Mouse (Mus musculus): ENCODE measurements around the gene Fance.
A peak's percentile ranks its signal among the peaks of the same experiment; 100 is the strongest.
"Not testable (repeated sequence)": the region's sequence is repeated elsewhere in the genome, so short reads cannot be mapped to it uniquely, and the experiment has no call there.

The Fance gene

DNA sequence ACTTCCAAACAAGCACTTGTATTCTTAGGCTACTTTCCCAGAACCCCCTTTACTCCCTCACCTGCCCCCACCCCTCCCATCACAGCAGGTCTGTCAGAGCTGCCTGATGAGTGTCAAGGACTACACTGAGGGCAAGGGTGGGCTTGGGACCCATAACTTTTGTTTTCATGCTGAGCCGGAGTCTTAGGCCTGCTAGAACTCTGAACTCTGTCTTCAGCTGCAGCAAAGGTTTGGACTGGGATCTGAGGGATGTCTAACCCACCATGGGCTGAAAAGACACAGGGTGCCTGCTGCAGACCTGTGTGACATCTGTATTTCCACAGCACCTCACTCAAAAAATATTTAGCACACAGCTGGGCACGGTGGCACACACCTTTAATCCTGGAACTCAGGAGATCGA is 13.6 kb downstream of the Fance start:
- no peak for DNase-seq (ENCODE audit: low spot score)

DNA sequence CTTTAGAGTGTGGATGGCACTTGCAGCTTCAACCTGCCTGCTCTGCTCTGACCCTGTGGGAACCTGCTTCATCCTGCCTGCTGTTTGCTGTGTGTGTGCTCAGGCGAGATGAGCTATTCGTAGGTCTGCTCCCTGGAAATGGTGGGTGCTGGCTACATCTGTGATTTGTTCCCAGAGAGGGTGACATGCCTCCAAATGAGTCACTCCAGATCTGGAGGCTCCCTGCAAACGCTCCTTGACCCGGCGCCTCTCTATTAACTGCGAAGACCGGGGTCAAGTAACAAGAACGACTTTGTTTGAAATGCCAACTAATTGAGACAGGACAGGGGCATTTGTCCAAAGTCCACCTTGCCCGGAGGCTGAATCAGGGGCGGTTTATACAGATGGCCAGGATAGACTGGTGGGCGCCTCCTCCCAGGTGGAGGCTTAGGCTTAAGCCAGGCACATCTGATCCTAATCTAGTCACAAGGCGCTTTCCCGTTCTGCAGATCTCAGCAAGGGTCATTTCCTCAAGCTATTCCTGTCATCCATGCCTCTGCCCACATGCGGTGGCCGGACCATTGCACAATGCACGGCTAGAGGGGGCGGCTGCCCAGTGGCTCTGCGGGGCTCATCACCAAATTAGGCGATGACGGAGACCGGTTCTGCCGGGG is 14.5 kb downstream of the Fance start:
- DNase-seq (ENCODE audit: low spot score), result no peak

DNA sequence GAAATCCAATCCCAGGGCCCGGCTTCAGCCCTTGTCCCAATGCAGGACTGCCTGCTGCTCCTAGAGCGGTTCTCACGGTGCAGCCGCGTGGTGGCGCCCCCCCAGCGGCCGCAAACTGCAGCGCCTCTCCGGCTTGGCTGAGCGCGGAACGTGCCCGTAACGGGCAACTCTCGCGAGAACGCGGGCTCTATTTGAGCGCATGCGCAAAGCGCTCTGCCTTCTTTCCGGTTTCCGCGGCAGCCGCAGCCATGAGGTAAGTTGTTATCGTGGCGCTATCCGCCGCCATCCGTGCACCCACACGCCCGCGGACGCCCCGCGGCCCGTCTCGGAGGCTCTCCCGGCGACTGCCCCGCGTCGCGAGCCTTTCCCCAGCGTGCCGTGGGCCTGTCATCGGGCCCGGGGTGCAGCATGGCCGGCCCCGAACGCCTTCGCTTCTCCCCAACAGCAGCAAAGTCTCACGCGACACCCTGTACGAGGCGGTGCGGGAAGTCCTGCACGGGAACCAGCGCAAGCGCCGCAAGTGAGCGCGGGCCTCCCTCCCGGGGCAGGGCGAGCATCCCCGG is 15.1 kb downstream of the Fance start, which contains the start of gene Rpl10a:
TSS of gene Rpl10a (plus strand) at position 106 of the 563 bp plus-strand sequence.
- DNase-seq (ENCODE audit: low spot score), result peak; percentile 98

DNA sequence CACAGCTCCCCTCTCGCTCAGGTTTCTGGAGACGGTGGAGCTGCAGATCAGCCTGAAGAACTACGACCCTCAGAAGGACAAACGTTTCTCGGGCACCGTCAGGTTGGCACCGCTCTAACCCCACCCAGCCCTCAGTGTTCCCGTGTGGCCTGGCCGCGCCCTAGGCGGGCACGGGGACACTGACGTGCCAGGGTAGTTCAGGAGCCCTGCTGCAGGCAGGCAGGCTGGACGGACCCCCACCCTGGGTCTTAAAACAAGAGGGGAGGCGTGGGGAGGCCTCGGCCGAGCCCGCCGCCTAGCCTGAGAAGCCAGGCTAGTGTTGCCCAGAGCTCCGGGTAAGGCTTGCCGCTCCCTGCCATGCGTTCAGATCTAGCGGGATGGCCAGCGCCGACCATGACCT is 15.6 kb downstream of the Fance start:
- DNase-seq (ENCODE audit: low spot score), result no peak

DNA sequence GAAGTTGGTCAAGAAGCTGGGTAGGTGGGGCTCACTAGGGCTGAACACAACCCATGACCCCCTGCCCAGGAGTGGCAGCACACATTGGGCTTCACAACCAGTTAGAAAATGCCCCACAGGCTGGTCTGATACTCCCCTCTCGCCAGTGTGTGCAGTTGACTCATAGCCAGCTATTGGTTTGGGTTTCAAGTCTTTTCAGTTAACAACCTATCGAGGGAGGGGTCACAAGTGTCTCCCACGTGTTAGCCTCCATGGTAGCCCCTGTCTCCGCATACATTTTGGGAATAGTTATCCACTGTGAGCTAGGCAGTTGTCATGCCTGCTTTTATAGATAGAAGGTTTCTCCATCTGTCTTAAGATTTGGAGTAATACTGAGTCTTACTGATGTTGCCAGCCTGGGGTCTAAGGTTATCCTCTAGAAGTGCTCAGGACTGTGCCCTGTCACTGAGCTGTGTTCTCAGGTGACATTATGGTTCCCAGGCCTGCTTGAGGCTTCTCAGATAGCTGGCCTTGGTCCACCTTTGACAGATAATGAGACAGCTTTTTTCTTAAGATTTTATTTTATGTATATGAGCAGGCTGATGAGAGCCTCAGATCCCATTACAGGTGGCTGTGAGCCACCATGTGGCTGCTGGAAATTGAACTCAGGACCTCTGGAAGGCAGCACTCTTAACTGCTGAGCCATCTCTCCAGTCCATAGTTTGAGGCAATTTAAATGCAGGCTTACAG is 16.3 kb downstream of the Fance start:
- DNase-seq (ENCODE audit: low spot score), result no peak

DNA sequence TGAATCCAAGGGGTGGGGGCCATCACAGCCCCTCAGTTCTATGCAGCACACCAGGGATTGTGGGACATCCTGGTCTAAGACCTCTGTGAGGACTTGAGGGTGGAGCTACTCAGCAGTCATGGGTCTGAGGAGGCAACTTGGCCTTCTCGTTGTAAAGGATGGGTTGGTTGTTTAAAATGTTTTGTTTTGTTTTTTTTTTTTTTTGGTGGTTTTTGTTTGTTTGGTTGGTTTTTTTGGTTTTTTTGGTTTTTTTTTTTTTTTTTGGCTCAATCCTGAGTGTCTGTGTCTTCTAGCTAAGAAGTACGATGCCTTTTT is 16.9 kb downstream of the Fance start:
- DNase-seq (ENCODE audit: low spot score), result no peak

DNA sequence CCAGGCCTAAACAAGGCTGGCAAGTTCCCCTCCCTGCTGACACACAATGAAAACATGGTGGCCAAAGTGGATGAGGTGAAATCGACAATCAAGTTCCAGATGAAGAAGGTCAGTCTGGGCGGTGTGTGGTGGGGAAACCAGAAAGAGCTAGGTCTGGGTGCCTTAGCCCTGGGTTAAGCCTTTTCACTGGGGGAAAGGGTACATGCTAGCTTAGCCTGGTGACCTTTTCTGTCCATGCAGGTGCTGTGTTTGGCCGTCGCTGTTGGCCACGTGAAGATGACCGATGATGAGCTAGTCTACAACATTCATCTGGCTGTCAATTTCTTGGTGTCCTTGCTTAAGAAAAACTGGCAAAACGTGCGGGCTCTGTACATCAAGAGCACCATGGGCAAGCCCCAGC is 17.3 kb downstream of the Fance start:
- not testable (repeated sequence) for DNase-seq (ENCODE audit: low spot score)

DNA sequence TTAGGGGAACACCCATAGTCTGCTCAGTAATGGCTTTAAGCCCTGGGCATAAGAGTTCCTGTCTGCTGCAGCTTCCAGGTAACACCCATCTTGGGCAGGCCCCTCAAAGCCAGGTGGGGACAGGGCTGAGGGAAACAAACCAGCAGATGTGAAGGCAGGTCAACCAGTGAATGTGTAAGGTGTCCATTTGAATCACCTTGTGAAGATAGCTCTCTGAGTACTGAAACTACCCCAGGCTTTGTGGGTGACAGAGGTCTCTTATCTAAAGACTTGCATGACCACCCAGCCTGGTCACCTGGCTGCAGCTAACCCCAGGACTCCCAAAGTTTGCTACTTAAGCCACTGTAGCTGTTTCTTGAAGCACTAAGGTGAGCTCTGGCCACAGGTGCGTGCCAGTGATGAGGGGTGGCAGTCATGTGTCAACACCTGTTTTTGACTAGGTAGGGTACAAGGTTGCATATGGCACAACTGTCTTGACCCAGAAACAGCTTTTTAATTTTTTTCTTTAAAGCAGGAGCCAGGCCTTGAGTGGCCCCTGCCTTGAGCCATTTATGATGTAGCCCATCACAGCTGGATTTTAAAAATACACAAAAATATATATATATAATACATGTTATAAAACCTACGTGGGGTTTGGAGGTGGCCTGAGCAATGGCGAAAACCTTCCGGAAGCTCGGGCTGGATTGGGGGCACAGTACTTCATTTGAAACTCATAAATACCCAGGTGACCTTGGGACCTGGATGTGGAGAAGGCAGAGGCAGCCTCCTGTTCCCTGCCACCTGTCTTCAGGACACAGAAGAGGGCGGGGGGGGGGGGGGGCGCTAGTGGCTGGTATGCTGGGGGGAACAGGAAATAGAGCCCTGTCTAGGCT is 18.2 kb downstream of the Fance start:
- no peak for DNase-seq (ENCODE audit: low spot score)

DNA sequence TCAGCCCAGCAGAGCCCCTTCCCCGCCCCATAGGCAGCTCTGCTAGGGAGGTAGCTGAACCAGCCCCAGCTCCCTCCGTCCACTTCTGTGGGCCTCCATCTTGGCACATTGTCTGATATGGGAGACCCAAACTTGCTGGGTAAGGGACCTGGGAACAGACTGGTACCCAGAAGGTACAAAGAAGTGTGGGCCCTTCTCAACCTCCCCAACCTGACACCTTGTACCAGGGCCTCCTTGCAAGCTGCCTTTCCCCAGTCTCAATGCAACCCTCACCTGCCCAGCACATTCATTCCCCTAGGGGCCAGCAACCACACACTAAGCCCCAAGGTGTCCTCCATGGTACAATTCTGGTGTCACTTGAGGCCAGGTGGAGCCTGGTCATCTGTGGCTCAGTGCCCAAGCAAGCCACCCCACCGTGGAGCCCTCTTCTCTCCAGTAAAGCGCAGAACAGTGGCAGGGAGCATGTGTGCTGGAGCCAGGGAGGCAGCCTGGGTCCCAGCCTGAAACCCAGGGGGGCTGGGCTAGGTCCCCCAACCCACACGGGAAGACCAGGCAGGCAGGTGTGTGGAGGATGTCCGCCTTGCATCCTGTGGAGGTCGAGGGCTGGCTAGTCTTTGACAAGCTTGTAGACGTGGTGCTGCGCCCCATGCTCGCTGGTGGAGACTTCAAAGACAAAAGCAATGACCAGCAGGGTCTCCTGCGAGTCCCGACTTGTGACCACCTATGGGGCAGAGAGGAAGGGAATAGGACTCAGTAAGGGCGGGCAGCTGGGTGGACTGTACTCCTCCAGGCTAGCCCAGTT is 19.0 kb downstream of the Fance start:
- no peak for DNase-seq (ENCODE audit: low spot score)

DNA sequence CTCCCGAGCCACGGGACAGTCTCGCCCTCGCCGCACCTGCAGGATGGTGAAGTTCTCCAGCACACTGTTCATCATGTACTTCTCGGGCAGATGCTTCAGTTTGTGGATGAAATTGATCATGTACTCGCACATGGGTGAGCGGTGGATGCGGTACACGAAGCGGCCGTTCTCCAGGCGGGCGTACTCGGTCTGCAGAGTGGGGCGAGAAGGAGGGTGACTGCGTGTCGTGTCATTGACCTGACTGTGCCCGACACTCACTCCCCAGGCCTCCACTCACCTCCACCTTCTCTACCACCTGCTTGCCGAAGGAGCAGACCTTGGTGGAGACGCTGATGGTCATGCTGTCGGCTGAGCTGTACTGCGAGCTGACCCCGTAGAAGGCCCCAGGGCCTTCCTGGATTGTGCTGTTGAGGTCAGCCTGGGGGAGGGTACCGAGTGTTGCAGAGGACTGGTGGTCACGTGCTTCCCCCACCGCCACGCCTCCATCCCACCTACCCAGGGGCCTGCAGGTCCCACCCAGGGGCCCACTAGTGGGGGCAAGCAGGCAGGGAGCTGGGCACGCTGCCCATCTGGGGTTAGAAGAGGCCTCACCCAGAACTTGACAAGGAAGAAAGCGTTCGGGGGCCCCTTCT is 19.7 kb downstream of the Fance start:
- DNase-seq (ENCODE audit: low spot score), result no peak

DNA sequence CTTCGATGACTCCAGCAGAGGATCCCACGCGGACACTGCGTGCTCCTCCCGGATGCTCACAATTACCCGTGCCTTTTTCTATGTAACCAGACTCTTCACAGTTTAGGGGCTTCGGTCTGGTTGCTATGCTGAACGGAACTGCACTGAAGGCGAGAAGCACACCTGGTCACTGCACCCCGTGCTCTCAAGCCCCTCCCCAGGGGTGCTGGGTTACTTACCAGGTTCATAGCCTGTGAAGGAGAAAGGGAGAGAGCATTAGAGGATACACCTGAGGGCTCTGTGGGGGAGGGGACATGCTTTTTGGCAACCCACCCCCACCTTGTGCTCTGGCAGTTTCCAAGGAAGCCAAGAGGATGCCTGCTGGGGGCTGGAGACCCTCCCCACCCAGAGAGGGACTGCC is 21.9 kb downstream of the Fance start:
- DNase-seq (ENCODE audit: low spot score), result no peak

DNA sequence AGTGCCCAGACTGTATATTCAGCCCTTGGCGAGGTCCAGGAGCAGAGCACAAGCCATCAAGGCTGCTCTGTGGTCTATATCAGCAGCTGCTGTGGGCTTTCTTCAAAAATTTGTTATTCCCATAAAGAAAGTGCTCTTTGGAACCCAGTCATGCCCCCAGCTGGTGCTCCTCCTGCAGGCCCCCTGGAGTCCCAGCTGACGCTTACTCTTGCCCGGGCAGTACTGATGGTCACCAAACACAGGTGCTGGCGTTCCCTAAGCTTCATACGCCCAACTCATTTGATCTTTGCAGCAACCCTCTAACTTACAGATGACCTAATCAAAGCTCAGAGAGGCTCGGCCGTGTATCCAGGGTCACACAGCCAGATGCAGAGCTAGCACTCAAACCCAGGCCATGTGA is 24.2 kb downstream of the Fance start:
- DNase-seq (ENCODE audit: low spot score), result no peak

DNA sequence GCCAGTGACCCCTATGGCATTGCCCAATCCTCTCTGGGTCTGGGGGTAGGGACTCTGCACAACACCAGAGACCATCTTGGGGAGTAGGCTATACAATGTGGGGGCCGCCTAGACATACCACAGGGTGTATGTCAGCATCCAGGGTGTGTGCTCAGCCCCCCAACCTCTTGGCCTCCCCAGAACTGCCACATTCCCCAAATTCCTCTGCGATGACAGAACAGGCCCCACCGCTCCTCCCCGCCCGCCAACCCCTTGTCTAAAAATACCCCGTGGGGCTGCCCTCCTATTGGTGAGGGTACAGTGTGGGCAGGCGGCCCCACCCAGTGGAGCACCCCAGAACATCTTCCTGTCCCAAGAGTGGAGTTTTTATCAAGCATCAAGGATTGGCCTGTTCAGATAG is 27.3 kb downstream of the Fance start:
- no peak for DNase-seq (ENCODE audit: low spot score)

DNA sequence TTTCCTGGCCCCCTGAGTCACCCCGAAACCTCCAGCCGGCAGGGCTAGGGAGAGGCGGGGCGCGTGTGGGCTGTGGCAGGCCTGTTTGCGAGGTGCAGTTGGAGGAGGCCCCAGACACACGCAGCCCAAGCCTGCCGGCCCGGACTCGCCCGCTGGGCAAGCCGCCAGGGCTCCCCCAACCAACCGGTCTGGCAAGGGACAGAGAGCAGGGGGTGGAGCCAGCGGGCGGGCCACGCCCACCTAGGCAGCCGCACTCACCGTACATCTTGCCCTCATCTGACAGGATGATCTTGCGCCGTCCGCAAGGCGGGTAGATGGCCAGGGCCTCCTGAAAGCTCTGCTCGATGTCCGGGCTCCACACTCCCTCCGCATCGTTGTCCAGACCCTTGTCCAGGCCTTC is 27.8 kb downstream of the Fance start:
- peak; percentile 93 for DNase-seq (ENCODE audit: low spot score)

DNA sequence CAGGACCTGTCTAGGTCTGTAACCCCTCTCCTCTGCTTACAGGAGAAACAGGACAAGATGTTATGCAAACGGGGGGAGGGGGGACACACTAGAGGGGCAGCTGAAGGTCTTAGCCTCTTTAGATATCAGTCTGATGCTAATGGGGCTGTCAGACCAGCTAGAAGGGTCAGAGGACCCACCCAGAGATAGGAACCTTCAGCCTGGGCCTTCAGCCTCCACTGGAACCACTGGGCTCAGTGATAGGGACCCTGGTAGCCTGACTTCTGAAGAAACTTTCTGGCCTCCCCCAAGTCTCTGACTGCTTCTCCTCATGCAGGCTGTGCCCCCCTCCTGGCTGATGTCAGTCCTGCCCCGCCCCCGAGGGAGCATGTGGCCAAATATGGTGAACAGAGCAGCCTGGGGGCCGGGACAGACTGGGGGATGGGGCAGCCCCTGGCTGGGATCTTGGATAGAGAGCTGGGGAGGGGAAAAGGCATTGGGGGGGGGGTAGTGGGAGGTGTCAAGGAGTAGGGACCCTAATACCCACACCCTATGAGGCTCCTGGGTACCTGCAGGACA is 30.8 kb downstream of the Fance start:
- DNase-seq (ENCODE audit: low spot score), result no peak

DNA sequence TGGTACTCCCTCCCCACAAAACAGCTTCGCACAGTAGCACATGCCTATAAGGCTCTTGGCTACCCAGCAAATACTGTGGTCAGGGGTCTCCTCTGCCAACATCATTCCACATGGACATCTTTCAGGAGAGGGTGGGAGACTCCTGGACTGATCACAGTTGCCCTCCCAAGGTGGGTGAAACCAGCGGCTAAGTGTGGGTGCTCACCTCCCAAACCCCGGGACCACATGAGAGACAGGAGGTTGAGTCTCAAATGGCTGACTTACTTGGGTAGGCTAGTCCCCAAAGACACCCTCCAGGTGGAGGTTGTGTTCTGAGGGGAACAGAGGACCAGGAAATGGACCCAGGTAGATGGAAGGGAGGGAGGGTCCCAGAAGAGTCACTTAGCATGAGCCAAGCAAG is 31.4 kb downstream of the Fance start:
- no peak for DNase-seq (ENCODE audit: low spot score)

DNA sequence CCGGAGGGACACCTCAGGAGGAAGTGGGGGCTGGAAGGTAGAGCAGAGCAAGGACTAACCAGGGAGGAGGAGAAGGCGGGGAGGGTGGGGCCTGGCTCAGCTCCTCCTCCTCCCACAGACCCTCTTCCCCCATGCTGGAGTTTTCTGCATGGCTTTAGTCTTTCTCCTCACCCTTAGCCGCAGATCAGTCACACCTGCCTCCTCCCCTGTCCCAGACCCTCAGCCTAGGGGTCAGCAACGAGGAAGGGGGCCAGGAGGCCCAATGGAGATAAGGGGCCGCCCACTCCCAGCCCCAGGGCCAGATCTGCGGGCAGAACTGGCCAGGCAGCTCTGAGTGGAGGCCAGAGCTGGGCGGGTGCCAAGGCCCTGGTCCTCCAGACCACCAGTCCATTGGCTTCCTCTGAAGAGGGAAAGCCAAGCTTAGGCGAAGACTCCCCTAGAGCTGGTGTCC is 32.0 kb downstream of the Fance start:
- no peak for DNase-seq (ENCODE audit: low spot score)

DNA sequence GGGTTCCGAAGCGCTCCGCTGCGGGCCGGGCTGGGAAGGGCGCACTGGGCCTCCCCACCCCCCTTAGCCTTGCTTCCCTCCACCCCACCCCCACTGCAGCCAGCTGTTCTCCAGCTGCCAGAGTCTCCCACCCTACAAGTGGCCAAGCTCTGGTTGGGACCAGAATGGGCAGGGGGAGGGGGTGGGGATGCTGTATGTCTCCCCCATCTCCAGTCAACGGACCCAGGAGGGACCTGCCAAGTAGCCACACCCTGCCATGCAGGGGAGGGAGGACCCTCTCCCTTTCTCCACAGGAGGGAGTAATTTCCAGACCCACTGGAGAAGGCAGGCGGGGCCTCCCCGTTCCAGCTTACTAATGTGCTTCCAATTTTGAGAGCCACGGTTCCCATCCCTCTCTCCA is 32.6 kb downstream of the Fance start:
- DNase-seq (ENCODE audit: low spot score), result no peak

DNA sequence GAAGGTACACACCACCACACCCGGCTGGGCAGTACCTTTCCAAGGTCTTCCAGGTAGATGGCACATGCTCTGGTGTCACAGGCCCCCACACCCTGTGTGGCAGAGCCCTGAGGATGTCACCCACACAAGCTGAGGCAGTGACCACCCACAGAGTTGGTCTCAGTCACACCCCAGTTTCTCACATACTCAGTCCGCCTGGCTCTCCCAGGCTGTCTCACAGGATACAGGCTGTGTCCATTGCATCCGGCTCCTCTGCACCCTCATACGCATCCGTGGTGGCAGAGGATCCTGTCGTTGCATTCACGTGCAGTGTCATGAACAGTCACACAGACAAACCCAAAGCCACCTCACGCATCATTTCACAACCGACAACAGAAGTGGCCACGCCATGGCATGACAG is 34.0 kb downstream of the Fance start:
- DNase-seq (ENCODE audit: low spot score), result no peak

DNA sequence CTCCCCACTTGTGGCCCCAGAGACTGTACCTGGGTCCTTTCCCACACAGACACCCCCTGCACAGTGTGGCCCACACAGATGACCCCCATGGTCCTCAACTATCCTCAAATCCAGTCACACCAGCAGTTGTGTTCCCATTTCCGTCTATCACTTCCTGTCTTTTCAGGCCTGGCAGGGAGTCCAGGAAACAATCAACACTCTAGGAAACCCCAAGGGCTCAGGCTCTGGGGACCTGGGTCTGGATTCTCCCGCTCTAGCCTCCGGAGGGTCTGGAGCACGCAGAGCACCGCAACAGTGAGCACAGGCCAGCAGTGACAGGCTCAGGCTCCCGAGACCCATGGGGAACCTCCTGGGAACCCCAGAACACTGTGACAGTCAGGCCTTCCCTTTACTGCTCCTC is 34.9 kb downstream of the Fance start:
- DNase-seq (ENCODE audit: low spot score), result no peak

DNA sequence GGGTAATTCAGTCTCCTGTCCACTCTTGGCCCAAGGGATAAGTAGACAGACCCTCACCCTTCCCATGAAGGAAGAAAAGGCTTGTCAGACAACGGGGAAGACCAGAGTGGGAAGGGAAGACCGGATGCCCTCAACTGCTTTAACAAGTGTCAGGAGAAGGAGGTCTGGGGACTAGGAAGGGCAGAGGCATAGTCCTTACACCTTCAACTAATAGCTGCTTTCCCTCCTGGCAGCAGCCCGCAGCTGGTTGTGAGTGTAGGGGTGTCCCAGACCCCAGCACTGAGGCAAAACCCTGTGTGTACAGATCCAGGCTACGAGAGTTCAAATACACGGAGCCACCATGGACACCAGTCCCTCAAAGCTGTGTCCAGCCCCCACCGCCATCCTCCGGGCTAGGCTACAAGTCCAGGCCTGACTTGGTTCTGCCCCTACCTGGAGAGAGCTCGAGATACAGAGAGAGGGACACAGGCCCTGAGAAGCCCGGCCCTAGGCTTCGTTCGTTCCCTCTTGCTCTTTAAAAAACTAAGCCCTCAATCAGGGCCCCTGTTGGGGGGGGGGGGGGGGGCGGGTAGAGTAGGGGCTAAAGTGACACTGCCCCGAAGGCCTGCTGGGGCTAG is 36.1 kb downstream of the Fance start:
- no peak for DNase-seq (ENCODE audit: low spot score)

Data from lung, postnatal 25 days (tissue).